ENCODE assay signal across 8 mouse cellular contexts in genomic region chr5:99906181-99906956, GRCm38 (mm10). TPM values are rescaled to one million over a fixed set of nuclear protein-coding genes. Genes with fewer than 3 reads are reported as not detected.
DNase-seq lines count a peak whose midpoint lies in the region; TF ChIP-seq lines count a peak whose summit lies in the region.

TSS of gene Vamp9 (plus strand) at chr5:99906254.

- peak; percentile 96 for DNase-seq in adrenal gland, postnatal 10 days
- peak; percentile 96 for DNase-seq in embryo, embryonic 11 days
- peak; percentile 94 for DNase-seq in gastrocnemius, postnatal 25 days
- peak; percentile 91 for DNase-seq in induced T-regulatory cell, adult 2 months (ENCODE audit: low read depth)
- peak; percentile 93 to 94 for DNase-seq in left cerebral cortex, adult 2 months (ENCODE audit: extremely low spot score in 1 of 2, low spot score in 2 of 2)
- DNase-seq in lung, postnatal 4 days: peak; percentile 97 to 98
- peak; percentile 90 for DNase-seq in retina, postnatal 7 days (ENCODE audit: low read depth, low spot score)
- DNase-seq in thymus, postnatal 4 days: peak; percentile 96

- H3K27ac ChIP-seq in left cerebral cortex, adult 2 months: peak within 1 kb of the TSS; percentile 87

- intact Hi-C loops in left cerebral cortex, adult 2 months (cut with DNase I): loop anchor here (5.0 kb wide), 1 partner anchor 71 kb away; the partner anchor contains the start of genes 4930524J08Rik and Hnrnpd

- TF ChIP-seq CTCF in left cerebral cortex, adult 2 months (IDR thresholded peaks at IDR 0.05): peak; percentile 58

- peak within 1 kb of the TSS; percentile 65 for H3K4me3 ChIP-seq in left cerebral cortex, adult 2 months

RNA-seq across cellular contexts. Expression of gene Vamp9, which starts in this region (rescaled TPM):
- under 1 TPM; 0.69 to 0.79 TPM for total RNA-seq in adrenal gland, postnatal 10 days (2021)
- not detected for total RNA-seq in gastrocnemius, postnatal 25 days (2021)
- 1 to 10 TPM in 1 of 2 experiments, under 1 TPM in 1; 0.77 to 1.2 TPM for total RNA-seq in left cerebral cortex, adult 2 months (2021)

Comparison
In these comparisons a context has a peak if more than half of its experiments do, and no peak if none do; other contexts are left out.
1. Peak in every context shown above with its lines: DNase-seq, H3K4me3 ChIP-seq and H3K27ac ChIP-seq.
2. Peak in DNase-seq in adrenal gland, postnatal 10 days; RNA of the gene not detected or under 1 TPM.
3. Peak in DNase-seq in gastrocnemius, postnatal 25 days; RNA of the gene not detected or under 1 TPM.